Mouse (Mus musculus) gastrocnemius, adult 2 months (tissue): ENCODE measurements around the gene Mbnl2. TPM values are rescaled to one million over a fixed set of nuclear protein-coding genes. Genes with fewer than 3 reads are reported as not detected.
A peak's percentile ranks its signal among the peaks of the same experiment; 100 is the strongest.

ENCODE experiments used
- DNase-seq: peaks from one replicate; pipeline ENCODE4 v3.0.0; 2022
- H3K27ac ChIP-seq: fragments of 200-600 bp; 2 replicates; pipeline ENCODE4 v1.8.1; 2022; ENCODE audit warnings: mild to moderate bottlenecking
- H3K4me3 ChIP-seq: fragments of 200-600 bp; 2 replicates; pipeline ENCODE4 v1.8.1; 2022; ENCODE audit warnings: mild to moderate bottlenecking, moderate library complexity
- CTCF ChIP-seq: fragments of 200-600 bp; IDR thresholded peaks from 2 replicates; pipeline ENCODE4 v1.8.1; 2022; ENCODE audit warnings: antibody characterized with exemption, mild to moderate bottlenecking, moderate library complexity
- intact Hi-C: fragments of 180-260 bp; cut with DNase I; formaldehyde crosslinking; loops from one replicate; pipeline ENCODE4 v1.15.1; 2025
- long read RNA-seq, 2 experiments: library from polyadenylated mRNA; stranded (forward); transcript quantifications; one replicate each; pipeline ENCODE4 v2.0.0; 2021
- total RNA-seq, 2 experiments: library from RNA; stranded (reverse); gene quantifications; 2 replicates each; pipeline ENCODE4 v1.2.3; 2021

Gene Mbnl2
- total RNA-seq: 100 to 1,000 TPM; 282 to 352 TPM
- long read RNA-seq, experiment 1, full-length matches to known transcripts: 38 of 437 reads
- long read RNA-seq, experiment 1, partial matches to known transcripts: 8 of 437 reads
- long read RNA-seq, experiment 1, other reads (novel, unspliced or antisense): 391 of 437 reads
- long read RNA-seq, experiment 2, full-length matches to known transcripts: 42 of 387 reads
- long read RNA-seq, experiment 2, partial matches to known transcripts: 11 of 387 reads
- long read RNA-seq, experiment 2, other reads (novel, unspliced or antisense): 334 of 387 reads

DNA sequence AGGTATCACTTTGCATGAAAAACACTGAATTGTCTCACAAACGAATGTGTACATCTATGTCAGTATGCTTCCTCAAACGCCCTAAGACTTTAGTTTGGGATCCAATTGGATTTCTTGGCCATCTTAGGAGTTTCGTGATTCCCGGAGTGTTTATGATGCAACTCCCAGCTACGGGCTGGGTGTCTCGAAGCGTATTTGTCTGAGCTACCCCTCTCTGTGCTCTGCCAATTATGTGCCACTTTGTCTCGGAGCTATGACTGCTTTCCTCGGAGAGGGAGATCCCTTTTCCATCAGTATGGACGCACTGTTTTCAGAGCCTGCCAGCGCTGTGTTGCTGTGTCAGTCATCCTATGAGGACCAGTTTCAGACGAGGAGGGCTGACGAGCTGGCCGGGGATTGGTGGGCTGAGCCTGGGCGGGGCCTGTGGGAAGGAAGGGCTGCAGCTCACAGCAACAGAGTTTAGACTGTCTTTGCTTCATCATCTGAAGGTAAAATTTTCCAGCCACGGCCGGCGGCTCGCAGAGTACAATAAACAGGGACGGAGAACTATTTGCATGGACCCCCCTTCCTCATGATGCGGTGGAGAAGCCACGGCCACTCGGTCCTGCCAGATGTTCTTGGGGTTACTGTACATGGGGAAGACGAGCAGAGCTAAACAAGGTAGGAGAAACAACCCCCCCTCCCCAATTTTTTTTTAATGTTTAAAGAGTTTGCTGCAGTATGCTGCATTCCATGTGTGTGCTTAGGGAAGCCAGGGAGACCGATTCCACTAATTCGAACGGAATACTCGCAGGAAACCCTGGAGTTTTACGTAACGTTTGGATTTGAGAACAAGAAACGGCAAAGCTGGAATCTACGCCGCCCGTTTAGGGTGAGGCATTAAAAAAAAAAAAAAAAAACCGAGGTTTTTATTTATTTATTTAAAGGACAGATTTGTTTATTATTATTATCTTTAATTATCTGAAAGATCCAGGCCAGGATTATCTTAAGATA, at the start of gene Mbnl2:
Mbnl2 (plus strand) TSS at position 424 of the 993 bp plus-strand sequence.
- peak within 1 kb of the TSS; percentile 94 for H3K27ac ChIP-seq
- peak; percentile 98 for DNase-seq

DNA sequence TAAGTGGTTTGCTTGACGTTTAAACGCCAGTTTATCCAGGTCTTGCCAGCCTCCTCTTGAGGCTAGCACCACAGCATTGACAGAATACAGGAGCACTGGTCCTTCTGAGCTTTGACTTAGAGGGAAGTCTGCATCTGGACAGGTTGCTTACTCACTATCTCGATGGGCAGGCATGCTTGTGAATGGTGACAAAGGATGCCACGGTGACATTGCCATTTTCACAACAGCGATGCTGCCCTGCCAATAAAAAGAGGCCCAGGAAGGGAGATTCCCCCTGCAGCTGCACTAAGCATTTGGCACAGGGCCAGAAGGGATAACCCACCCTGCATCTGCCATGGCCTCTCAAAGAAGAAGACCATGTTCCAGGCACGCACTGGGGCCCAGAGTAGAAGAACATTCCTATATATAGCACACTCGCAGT, 43.4 kb upstream of the Mbnl2 start:
- intact Hi-C loops: no loop called here
- Histone ChIP-seq H3K4me3 (no peak overlapping the region), H3K27ac (peak overlapping the region; percentile 40; the same call in 1 of the 2 replicates)
- DNase-seq: peak; percentile 66
- TF ChIP-seq CTCF: no peak

More for the DNA sequence above, at the start of gene Mbnl2:
- peak within 1 kb of the TSS; percentile 88 for H3K4me3 ChIP-seq
- intact Hi-C loops: loop anchor here (2.0 to 5.0 kb wide), 4 partner anchors 21 to 122 kb away; no protein-coding TSS in a partner anchor
- TF ChIP-seq CTCF: no peak

DNA sequence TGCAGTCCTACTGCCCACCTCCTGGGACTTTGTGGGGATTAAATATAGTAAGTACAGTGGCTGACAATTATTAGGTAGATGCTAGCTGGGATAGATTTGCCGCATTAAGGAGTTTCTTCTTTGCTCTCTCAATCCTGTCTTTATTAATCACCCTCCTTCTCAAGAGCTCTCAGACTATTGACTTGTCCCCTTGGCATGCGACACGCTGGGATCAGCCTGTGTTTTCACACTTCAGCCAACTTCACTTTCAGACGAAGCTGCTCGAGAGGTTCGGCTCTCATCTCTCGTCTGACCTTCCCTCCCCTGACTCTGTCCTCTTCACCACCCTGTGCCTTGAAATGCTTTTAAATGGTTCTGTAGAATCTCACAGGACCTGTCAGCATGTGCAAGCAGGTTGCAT, 39.9 kb upstream of the Mbnl2 start:
- no peak for DNase-seq
- Histone ChIP-seq H3K27ac (peak overlapping the region; percentile 43; the same call in 1 of the 2 replicates), H3K4me3 (no peak overlapping the region)
- intact Hi-C loops: no loop called here
- no peak for TF ChIP-seq CTCF

DNA sequence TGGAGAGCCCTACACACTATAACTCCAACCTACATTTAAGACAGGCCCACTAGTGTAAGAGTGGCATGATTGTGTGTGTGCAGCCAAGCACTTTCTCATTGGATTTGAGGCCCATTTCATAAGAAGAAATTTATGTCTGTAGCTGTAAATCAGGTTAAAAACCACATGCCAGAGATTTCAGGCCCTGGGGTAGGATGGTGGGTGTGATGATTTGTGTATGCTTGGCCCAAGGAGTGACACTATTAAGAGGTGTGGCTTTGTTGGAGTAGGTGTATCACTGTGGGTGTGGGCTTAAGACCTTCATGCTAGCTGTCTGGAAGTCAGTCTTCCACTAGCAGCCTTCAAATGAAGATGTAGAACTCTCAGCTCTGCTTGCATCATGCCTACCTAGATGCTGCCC, 37.0 kb upstream of the Mbnl2 start:
- no peak overlapping the region for H3K4me3 ChIP-seq
- no peak for DNase-seq
- H3K27ac ChIP-seq: no peak overlapping the region
- no peak for TF ChIP-seq CTCF
- intact Hi-C loops: no loop called here

DNA sequence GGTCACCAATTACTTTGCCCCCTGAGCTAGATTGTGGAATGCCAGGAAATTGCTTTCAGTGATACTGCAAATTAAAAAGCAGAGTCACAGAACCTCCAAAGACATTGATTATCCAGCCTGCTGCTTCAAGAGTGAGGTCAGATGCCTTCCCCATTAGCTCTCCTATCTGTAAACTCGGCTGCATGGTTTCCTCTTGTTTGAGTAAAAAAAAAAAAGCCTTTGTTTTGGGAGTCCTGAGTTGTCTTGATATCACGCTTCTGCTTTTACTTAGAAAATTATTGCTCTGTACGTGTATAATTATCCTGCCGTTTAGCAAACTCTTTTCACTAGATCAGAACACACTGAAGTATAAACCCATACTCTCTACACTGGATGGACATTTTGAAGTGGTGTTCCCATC, 35.3 kb upstream of the Mbnl2 start:
- DNase-seq: no peak
- Histone ChIP-seq H3K4me3 (no peak overlapping the region), H3K27ac (no peak overlapping the region)
- intact Hi-C loops: no loop called here
- no peak for TF ChIP-seq CTCF

DNA sequence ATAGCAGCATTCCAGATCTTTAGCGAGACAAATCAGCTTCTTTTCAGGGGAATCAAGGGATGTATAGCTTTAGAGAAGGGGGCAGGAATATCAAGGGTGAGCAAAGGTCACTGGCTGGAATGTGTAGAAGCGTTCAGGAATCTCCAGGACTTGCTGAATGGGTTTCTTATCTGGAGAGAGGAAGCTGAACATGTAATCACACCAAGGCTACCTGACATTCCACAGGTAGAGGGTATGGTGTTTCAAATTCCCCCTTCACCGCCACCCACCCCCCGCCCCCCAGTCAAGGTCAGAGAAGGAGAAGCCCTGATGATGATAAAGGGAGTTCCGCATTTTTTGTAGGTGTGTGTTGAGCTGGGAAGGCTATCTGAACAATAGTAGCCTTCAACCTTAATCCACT, 32.8 kb upstream of the Mbnl2 start:
- DNase-seq: no peak
- TF ChIP-seq CTCF: no peak
- H3K27ac ChIP-seq: no peak overlapping the region
- H3K4me3 ChIP-seq: no peak overlapping the region
- intact Hi-C loops: no loop called here

DNA sequence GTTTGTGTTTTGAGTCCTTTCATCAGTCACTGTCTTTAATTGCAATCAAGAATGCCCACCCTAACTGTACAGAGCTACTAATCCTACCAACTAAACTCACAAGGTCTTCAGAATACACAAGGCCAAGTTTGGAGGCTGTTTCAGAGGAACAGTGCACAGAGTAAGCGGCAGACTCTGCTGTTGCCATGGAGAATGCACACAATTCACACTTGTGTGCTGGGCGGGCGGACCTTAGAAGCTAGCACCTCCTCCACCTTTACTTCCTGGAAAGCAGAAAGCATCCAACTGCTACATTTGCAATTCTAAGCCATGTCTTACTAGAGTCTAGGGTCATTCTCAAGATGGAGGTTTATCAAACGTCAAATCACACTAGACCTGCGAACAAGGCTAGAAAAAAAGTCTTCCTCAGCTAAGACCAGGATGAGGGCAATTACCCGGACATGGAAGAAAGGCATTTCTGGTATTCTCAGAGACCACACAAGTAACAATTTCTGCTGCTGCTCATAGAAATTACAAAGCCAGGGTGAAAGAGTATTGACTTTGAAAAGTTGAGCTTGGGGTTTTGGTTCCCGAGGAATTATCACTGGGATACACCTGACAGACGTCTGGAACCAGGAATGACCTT, 30.3 kb upstream of the Mbnl2 start:
- no peak for TF ChIP-seq CTCF
- DNase-seq: no peak
- intact Hi-C loops: no loop called here
- Histone ChIP-seq H3K27ac (no peak overlapping the region), H3K4me3 (no peak overlapping the region)

DNA sequence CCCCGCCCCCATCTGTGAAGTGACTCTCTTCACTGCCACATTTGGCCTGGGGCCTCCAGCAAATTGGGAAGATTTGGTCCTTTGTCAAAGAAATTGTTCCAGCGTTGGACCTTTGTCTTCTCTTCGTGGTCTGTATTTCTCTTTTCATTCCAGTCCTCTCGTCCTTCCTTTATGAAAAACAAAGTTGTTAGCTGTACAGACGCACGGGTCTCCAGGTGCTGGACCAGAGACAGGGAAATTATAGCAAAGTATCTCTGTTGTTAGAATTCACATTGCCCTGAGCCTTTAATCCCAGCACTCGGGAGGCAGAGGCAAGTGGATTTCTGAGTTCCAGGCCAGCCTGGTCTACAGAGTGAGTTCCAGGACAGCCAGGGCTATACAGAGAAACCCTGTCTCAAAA, 22.1 kb upstream of the Mbnl2 start:
- intact Hi-C loops: no loop called here
- Histone ChIP-seq H3K27ac (no peak overlapping the region), H3K4me3 (no peak overlapping the region)
- TF ChIP-seq CTCF: no peak
- no peak for DNase-seq

DNA sequence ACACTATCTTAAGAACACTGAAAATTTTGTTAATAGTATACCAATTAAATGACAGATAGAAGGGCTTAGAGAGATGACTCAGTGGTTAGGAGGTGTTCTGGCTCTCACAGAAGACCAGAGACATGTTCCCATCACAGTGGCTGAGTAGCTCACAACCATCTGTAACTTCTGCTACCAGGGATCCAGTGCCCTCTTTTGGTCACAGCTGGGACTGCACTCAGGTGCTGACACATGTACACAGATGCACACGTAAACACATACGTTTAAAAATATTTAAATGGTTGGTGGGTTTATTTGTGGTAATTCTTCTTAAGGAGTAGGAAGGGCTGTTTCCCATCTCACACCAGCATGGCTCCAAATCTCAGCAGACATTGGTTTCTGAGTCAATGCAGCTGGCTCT, 19.3 kb upstream of the Mbnl2 start:
- TF ChIP-seq CTCF: peak; percentile 25; the same call in 1 of the 2 replicates
- DNase-seq: no peak
- H3K4me3 ChIP-seq: no peak overlapping the region
- H3K27ac ChIP-seq: no peak overlapping the region
- intact Hi-C loops: no loop called here

DNA sequence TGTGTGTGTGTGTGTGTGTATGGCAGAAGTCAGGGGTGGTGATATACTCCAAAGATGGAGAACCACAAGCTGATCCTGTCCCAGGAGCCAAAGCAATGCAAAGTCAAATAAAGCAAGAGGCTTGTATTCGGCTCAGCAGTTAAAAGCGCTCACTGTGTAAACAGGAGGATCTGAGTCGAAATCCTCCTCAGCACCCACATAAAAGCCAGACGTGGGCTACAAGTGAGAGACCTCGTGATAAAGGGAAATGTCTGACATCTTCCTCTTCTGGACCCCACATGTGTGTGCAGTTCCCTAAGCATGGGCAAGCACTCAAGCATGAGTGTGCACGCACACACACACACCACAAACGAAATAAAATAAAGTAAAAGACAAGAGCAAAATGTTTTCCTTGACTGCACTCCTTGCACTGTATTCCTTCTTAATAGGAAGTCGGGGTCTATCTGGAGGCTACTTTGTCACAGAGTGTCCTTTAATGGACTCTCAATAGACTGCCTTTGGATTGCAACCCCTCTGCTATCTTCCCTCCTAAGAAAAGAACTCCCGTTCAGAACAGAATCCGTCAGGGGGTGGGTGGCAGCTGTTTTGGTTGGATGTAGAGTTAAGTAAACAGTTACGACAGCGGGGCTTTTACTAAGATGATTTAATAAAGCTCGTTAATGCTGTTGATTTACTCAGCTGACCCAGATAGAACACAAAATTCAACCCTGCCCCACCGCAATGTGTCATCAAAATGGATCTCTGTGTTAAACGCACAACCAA, 18.7 kb upstream of the Mbnl2 start:
- no peak for TF ChIP-seq CTCF

DNA sequence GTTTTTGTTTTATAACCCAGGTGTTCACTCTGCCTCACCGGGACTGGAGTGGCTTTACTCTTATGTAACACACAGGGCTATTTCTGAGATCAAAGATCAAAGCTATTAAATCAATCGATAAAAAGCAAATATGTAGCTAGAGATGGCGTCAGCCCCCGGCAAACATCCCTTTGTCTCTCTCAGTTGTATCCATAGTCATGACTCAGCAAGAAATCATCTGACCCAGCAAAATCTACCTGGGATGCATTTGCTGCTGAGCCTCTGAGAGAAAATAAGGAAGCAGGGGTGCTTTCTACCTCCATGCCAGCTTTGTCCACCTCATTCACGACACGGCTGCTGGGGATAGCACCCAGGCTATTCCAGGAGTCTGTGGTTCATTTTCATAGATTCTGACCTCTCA, 18.0 kb upstream of the Mbnl2 start:
- no peak for TF ChIP-seq CTCF
- Histone ChIP-seq H3K4me3 (no peak overlapping the region), H3K27ac (no peak overlapping the region)
- DNase-seq: no peak
- intact Hi-C loops: no loop called here

More for the DNA sequence above, 18.7 kb upstream of the Mbnl2 start:
- no peak overlapping the region for H3K27ac ChIP-seq
- DNase-seq: no peak
- H3K4me3 ChIP-seq: no peak overlapping the region
- intact Hi-C loops: no loop called here

DNA sequence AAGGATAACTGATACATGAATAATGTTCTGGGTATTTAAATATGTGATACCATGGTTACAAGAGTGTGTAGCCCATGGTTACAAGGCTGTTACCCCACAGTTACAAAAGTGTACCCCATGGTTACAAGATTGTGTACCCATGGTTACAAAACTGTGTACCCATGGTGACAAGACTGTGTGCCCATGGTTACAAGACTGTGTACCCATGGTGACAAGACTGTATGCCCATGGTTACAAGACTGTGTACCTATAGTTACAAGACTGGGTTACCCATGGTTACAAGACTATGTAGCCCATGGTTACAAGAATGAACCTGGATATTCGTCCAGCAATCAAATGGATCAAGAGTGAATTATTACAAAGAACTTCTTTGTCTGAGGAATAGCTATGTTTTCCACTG, 16.0 kb upstream of the Mbnl2 start:
- no peak for TF ChIP-seq CTCF
- no peak overlapping the region for H3K4me3 ChIP-seq
- H3K27ac ChIP-seq: no peak overlapping the region
- DNase-seq: no peak
- intact Hi-C loops: no loop called here
